Mouse (Mus musculus) MEL (cell line): Measurements from ENCODE around the gene Unc93b1.
"Not testable (repeated sequence)": the region's sequence is repeated elsewhere in the genome, so short reads cannot be mapped to it uniquely, and the experiment has no call there.

Source experiments
- CTCF ChIP-seq, 3 experiments: IDR thresholded peaks in 2 of 3; conservative IDR thresholded peaks in 1 of 3; 2 replicates each; pipeline ENCODE4 v1.5.1; 2011 to 2012; ENCODE audit warnings: low read length in 3 of 3, low read depth in 2 of 3, mild to moderate bottlenecking in 2 of 3, improper control_type of control experiment in 1 of 3, inconsistent platforms in 1 of 3, mixed read lengths in 1 of 3, moderate library complexity in 1 of 3; ENCODE audit not compliant: control insufficient read depth in 1 of 3, insufficient read depth in 1 of 3, poor library complexity in 1 of 3, severe bottlenecking in 1 of 3
- EP300 ChIP-seq, 2 experiments: IDR thresholded peaks; 2 replicates each; pipeline ENCODE4 v1.6.1; 2011; ENCODE audit warnings: improper control_type of control experiment in 2 of 2, low read length in 2 of 2, low read depth in 1 of 2, mild to moderate bottlenecking in 1 of 2
- KAT2A ChIP-seq: conservative IDR thresholded peaks from 2 replicates; pipeline ENCODE4 v1.6.1; 2012; ENCODE audit warnings: low read depth, low read length, improper control_type of control experiment, inconsistent platforms
- POLR2A ChIP-seq, 2 experiments: IDR thresholded peaks; 2 replicates each; pipeline ENCODE4 v1.6.1; 2011 to 2012; ENCODE audit warnings: low read length in 2 of 2, mild to moderate bottlenecking in 2 of 2, control low read depth in 1 of 2, improper control_type of control experiment in 1 of 2, low read depth in 1 of 2, moderate library complexity in 1 of 2; ENCODE audit not compliant: control insufficient read depth in 1 of 2, insufficient read depth in 1 of 2, poor library complexity in 1 of 2
- RAD21 ChIP-seq: IDR thresholded peaks from 2 replicates; pipeline ENCODE4 v1.6.1; 2011; ENCODE audit warnings: mild to moderate bottlenecking, low read depth, low read length, improper control_type of control experiment
- TBP ChIP-seq: IDR thresholded peaks from 2 replicates; pipeline ENCODE4 v1.8.0; 2011; ENCODE audit warnings: low read depth, low read length, improper control_type of control experiment

DNA sequence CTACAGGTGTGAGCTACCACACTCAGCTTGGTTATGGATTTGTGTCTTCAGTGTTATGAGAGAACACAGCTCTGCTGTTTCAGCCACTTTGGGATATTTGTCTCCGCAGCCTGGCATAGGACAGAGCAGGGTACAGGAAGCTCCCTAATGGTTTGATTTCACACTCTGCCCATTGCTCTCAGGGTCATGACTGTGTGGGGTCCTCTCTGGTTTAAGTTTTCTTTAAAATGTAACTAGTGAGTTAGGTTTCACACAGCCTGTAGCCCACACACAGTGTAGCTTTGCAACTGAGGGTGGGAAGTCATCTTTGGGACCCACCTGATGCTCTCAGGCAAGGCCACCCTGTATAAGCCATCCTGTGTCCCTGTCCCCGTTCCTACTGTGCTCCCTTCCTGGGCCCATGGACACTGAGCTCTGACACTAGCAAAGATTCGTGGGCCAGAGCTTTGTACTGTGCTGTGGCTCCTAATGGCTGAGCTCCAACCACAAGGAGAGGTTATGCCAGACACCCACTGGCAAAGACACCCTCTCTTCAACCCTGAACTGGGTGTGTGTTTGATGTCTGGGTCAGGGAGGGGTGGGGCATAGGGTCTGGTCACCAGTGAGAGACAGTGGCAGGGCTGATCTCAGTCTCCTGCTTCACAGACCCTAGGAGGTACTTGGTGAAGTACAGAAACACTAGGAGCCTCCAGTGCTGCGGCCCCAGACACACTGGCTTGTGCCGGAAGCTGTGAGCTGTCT is 22.5 kb downstream of the Unc93b1 start:
- not testable (repeated sequence) for TF ChIP-seq KAT2A; CTCF (IDR thresholded peaks at IDR 0.05 in 2 of 3, conservative IDR thresholded peaks at IDR 0.05 in 1 of 3; ENCODE audit: control insufficient read depth in 1 of 3, insufficient read depth in 1 of 3, low read depth in 2 of 3, low read length in 3 of 3, poor library complexity in 1 of 3, severe bottlenecking in 1 of 3); POLR2A (IDR thresholded peaks at IDR 0.05; ENCODE audit: control insufficient read depth in 1 of 2, insufficient read depth in 1 of 2, low read depth in 1 of 2, low read length in 2 of 2, poor library complexity in 1 of 2); EP300 (IDR thresholded peaks at IDR 0.05; ENCODE audit: low read depth in 1 of 2, low read length in 2 of 2); TBP; RAD21
